Mouse (Mus musculus) brain, embryonic 14.5 days (tissue): ENCODE data around the gene Adora1.

ENCODE experiments used
- CTCF ChIP-seq: fragments of 200-500 bp; IDR thresholded peaks from 2 replicates; pipeline ENCODE4 v1.5.1; 2012; ENCODE audit warnings: inconsistent platforms, mild to moderate bottlenecking, moderate library complexity, borderline replicate concordance; ENCODE audit not compliant: insufficient read depth, insufficient read length; ENCODE audit errors: extremely low read depth
- POLR2A ChIP-seq: fragments of 200-500 bp; IDR thresholded peaks from 2 replicates; pipeline ENCODE4 v1.6.1; 2012; ENCODE audit warnings: mild to moderate bottlenecking, inconsistent platforms, borderline replicate concordance; ENCODE audit not compliant: poor library complexity, insufficient read depth, insufficient read length, severe bottlenecking; ENCODE audit errors: extremely low read depth

GRCm38 (mm10) chr1:134177976-134178375, 57.3 kb downstream of the Adora1 start:
- TF ChIP-seq CTCF (no peak), POLR2A (no peak)
